Mouse (Mus musculus) kidney, adult 9 months (tissue): Measurements from ENCODE around the gene Skint8.
"Not testable (repeated sequence)": the region's sequence is repeated elsewhere in the genome, so short reads cannot be mapped to it uniquely, and the experiment has no call there.

Experiments used
- DNase-seq: peaks from one replicate; pipeline ENCODE4 v3.0.0; 2022

Skint8 gene

GRCm38 (mm10) chr4:111919092-111919491, at the start of gene Skint8:
Gene Skint8 (plus strand): TSS chr4:111919392.
- no peak for DNase-seq

- no peak for DNase-seq
Measured at GRCm38 (mm10) chr4:111880112-111880875, 38.9 kb upstream of the Skint8 start.

- no peak for DNase-seq
Measured at GRCm38 (mm10) chr4:111883543-111883942, 35.6 kb upstream of the Skint8 start.

- DNase-seq, result peak; percentile 71
Measured at GRCm38 (mm10) chr4:111886018-111886417, 33.2 kb upstream of the Skint8 start.

GRCm38 (mm10) chr4:111886607-111887006, 32.6 kb upstream of the Skint8 start:
- peak; percentile 83 for DNase-seq

GRCm38 (mm10) chr4:111892138-111892537, 27.1 kb upstream of the Skint8 start:
- DNase-seq, result no peak

GRCm38 (mm10) chr4:111897755-111898154, 21.4 kb upstream of the Skint8 start:
- peak; percentile 47 for DNase-seq

GRCm38 (mm10) chr4:111898566-111898965, 20.6 kb upstream of the Skint8 start:
- peak; percentile 89 for DNase-seq

GRCm38 (mm10) chr4:111900491-111900890, 18.7 kb upstream of the Skint8 start:
- DNase-seq, result not testable (repeated sequence)

GRCm38 (mm10) chr4:111901473-111901872, 17.7 kb upstream of the Skint8 start:
- no peak for DNase-seq

- no peak for DNase-seq
Measured at GRCm38 (mm10) chr4:111902775-111903174, 16.4 kb upstream of the Skint8 start, which contains the start of gene Slc5a9. Gene Slc5a9 (minus strand): TSS chr4:111902918.

- DNase-seq, result peak; percentile 53
Measured at GRCm38 (mm10) chr4:111907926-111908325, 11.3 kb upstream of the Skint8 start.

GRCm38 (mm10) chr4:111961309-111961708, 42.1 kb downstream of the Skint8 start:
- peak; percentile 0 for DNase-seq

- DNase-seq, result not testable (repeated sequence)
Measured at GRCm38 (mm10) chr4:111963241-111963640, 44.0 kb downstream of the Skint8 start.

GRCm38 (mm10) chr4:111963669-111964068, 44.5 kb downstream of the Skint8 start:
- no peak for DNase-seq

- DNase-seq, result no peak
Measured at GRCm38 (mm10) chr4:111972623-111973022, 53.4 kb downstream of the Skint8 start, which contains the start of gene Skint7. Gene Skint7 (plus strand): TSS chr4:111972923.
